Mouse (Mus musculus): ENCODE results near the gene Lemd1. TPM values are rescaled to one million over a fixed set of nuclear protein-coding genes. Genes with fewer than 3 reads are reported as not detected.
A peak's percentile ranks its signal among the peaks of the same experiment; 100 is the strongest.

Lemd1 gene
- polyA plus RNA-seq, 1 experiment from 2014 or later, result 18.0 TPM

DNA sequence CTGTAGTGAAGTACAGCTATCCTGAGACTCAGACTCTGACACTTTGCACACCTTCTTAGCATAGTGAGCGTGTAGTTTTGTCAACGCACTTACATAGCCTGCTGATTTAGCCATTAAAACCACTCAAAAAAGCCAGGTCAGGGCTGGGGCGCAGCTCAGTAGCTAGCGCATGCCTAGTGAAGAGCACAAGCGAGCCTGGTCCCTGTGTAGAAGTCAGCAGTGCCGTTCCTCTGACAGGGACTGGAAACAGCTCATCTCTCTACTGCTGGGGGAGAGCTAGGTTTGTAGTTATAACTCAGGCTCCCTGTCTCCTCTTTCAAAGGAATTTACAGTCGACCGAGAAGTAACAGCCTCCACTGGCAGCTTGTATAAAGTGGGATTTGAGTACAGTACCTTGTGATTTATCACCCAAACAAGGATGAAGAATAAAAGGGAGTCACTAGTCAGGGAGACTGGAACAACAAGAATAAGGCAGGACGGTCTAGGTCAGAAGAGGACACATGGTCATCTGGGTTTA lies 43.6 kb downstream of the Lemd1 start:
- Histone ChIP-seq H3K9ac (ENCODE audit: low read depth, low read length) (peak overlapping the region; percentile 7; the same call in 1 of the 2 replicates), H3K27me3 (ENCODE audit: control insufficient read depth, insufficient read depth, low read depth, low read length) (no peaks in the 10 kb centered on the region), H3K4me2 (ENCODE audit: low read length) (no peak overlapping the region), H3K4me1 (ENCODE audit: control insufficient read depth, insufficient read depth, low read length) (peaks cover 7% of the 10 kb centered on the region), H3K4me3 (ENCODE audit: low read depth, low read length) (no peak overlapping the region), H3K36me3 (ENCODE audit: control insufficient read depth, insufficient read depth, low read length) (no peaks in the 10 kb centered on the region), H3K9me3 (replicated peaks; ENCODE audit: control insufficient read depth, low read length, poor library complexity, severe bottlenecking) (no peaks in the 10 kb centered on the region), H3K27ac (ENCODE audit: low read length) (no peak overlapping the region)
- WGBS, result 72% methylated on average over 9 of the region's 9 CpGs
- no peak for ATAC-seq

DNA sequence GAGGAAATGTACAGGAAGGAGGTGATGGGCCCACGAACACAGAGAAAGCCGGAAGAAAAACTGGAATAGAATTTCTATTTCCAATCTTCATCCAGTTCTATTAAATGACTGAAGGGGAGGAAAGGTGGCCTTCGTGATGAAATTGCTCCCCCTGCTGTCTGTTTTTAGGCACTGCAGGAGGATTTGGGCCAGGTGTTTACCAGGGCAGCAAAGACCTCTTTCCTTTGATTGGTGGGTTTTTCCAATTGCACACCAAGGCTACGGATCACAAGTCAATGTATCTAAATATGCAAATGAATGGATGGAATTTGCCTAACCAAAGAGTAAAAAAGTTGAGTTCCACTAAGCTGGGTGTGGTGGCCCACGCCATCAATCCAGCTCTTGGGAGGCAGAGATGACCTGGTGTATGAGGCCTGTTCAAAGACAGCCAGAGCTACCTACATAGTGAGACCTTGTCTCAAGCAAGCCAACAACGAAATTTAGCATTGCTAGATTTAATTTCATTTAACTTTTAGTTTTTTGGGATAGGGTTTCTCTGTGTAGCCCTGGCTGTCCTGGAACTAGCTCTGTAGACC lies 46.4 kb downstream of the Lemd1 start:
- ATAC-seq, result peak; percentile 33; the same call in 1 of the 2 replicates
- no peak overlapping the region for H3K4me3 ChIP-seq (ENCODE audit: low read depth, low read length)
- H3K9me3 ChIP-seq (replicated peaks; ENCODE audit: control insufficient read depth, low read length, poor library complexity, severe bottlenecking), result no peaks in the 10 kb centered on the region
- no peaks in the 10 kb centered on the region for H3K27me3 ChIP-seq (ENCODE audit: control insufficient read depth, insufficient read depth, low read depth, low read length)
- no peak overlapping the region for H3K4me2 ChIP-seq (ENCODE audit: low read length)
- no peaks in the 10 kb centered on the region for H3K36me3 ChIP-seq (ENCODE audit: control insufficient read depth, insufficient read depth, low read length)
- no peak overlapping the region for H3K9ac ChIP-seq (ENCODE audit: low read depth, low read length)
- no peak overlapping the region for H3K27ac ChIP-seq (ENCODE audit: low read length)
- 0 out of 2 replicates have a peak, but pooled peaks cover 3% of the 10 kb centered on the region for H3K4me1 ChIP-seq (ENCODE audit: control insufficient read depth, insufficient read depth, low read length)
- 21% methylated on average over 6 of the region's 6 CpGs for WGBS

- no peak overlapping the region for H3K4me2 ChIP-seq (ENCODE audit: low read length)
- no peaks in the 10 kb centered on the region for H3K27me3 ChIP-seq (ENCODE audit: control insufficient read depth, insufficient read depth, low read depth, low read length)
- no peak for ATAC-seq
- 74% methylated on average over 5 of the region's 5 CpGs for WGBS
- no peak overlapping the region for H3K4me3 ChIP-seq (ENCODE audit: low read depth, low read length)
- no peaks in the 10 kb centered on the region for H3K36me3 ChIP-seq (ENCODE audit: control insufficient read depth, insufficient read depth, low read length)
- no peaks in the 10 kb centered on the region for H3K4me1 ChIP-seq (ENCODE audit: control insufficient read depth, insufficient read depth, low read length)
- no peaks in the 10 kb centered on the region for H3K9me3 ChIP-seq (replicated peaks; ENCODE audit: control insufficient read depth, low read length, poor library complexity, severe bottlenecking)
- H3K27ac ChIP-seq (ENCODE audit: low read length), result no peak overlapping the region
- no peak overlapping the region for H3K9ac ChIP-seq (ENCODE audit: low read depth, low read length)
Measured at GRCm38 (mm10) chr1:132245010-132245409, 53.8 kb downstream of the Lemd1 start.

DNA sequence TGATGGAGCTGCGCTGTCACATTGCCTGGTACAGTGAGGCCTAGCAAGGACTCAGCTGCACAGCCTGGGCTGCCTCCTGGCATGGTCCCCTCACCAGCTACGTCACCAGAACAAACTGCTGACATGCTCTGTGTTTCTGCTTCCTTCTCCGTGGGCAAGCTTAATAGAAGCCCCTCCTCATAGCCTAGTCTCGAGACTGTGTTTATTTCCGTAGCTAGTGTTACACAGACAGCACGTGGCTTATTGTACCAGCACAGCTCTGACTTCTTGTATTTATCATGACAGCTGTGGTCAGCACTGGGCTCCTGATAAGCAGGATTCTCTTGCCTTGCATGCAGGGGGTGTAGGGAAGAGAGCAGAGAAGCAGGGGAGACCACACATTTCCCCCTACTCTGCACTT lies 54.9 kb downstream of the Lemd1 start:
- Histone ChIP-seq H3K9me3 (replicated peaks; ENCODE audit: control insufficient read depth, low read length, poor library complexity, severe bottlenecking) (no peaks in the 10 kb centered on the region), H3K27me3 (ENCODE audit: control insufficient read depth, insufficient read depth, low read depth, low read length) (no peaks in the 10 kb centered on the region), H3K36me3 (ENCODE audit: control insufficient read depth, insufficient read depth, low read length) (no peaks in the 10 kb centered on the region), H3K4me1 (ENCODE audit: control insufficient read depth, insufficient read depth, low read length) (no peaks in the 10 kb centered on the region), H3K9ac (ENCODE audit: low read depth, low read length) (no peak overlapping the region), H3K27ac (ENCODE audit: low read length) (no peak overlapping the region), H3K4me2 (ENCODE audit: low read length) (no peak overlapping the region), H3K4me3 (ENCODE audit: low read depth, low read length) (no peak overlapping the region)
- no peak for ATAC-seq
- WGBS, result 73% methylated on average over 6 of the region's 6 CpGs

GRCm38 (mm10) chr1:132246641-132247040 lies 55.4 kb downstream of the Lemd1 start:
- Histone ChIP-seq H3K4me2 (ENCODE audit: low read length) (no peak overlapping the region), H3K9ac (ENCODE audit: low read depth, low read length) (no peak overlapping the region), H3K27me3 (ENCODE audit: control insufficient read depth, insufficient read depth, low read depth, low read length) (no peaks in the 10 kb centered on the region), H3K4me1 (ENCODE audit: control insufficient read depth, insufficient read depth, low read length) (no peaks in the 10 kb centered on the region), H3K27ac (ENCODE audit: low read length) (no peak overlapping the region), H3K9me3 (replicated peaks; ENCODE audit: control insufficient read depth, low read length, poor library complexity, severe bottlenecking) (no peaks in the 10 kb centered on the region), H3K36me3 (ENCODE audit: control insufficient read depth, insufficient read depth, low read length) (no peaks in the 10 kb centered on the region), H3K4me3 (ENCODE audit: low read depth, low read length) (no peak overlapping the region)
- WGBS, result 89% methylated on average over 4 of the region's 4 CpGs
- no peak for ATAC-seq

DNA sequence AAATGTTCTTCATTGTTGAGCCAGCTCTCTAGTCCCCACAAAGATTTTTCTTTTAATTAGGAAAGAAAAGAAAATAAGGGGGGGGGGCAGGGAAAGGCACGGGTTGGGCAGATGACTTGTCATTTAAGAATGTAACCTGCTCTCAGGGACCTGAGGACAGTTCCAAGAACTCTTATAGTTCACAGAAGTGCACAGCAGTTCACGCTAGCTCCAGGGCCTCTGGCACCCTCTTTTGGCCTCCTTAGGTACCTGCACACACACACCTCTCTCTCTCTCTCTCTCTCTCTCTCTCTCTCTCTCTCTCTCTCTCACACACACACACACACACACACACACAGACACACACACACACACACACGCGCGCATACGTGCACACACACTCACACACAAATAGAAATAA lies 63.2 kb downstream of the Lemd1 start:
- ATAC-seq, result no peak
- Histone ChIP-seq H3K9ac (ENCODE audit: low read depth, low read length) (no peak overlapping the region), H3K36me3 (ENCODE audit: control insufficient read depth, insufficient read depth, low read length) (no peaks in the 10 kb centered on the region), H3K27ac (ENCODE audit: low read length) (no peak overlapping the region), H3K4me1 (ENCODE audit: control insufficient read depth, insufficient read depth, low read length) (no peaks in the 10 kb centered on the region), H3K9me3 (replicated peaks; ENCODE audit: control insufficient read depth, low read length, poor library complexity, severe bottlenecking) (no peaks in the 10 kb centered on the region), H3K27me3 (ENCODE audit: control insufficient read depth, insufficient read depth, low read depth, low read length) (no peaks in the 10 kb centered on the region), H3K4me3 (ENCODE audit: low read depth, low read length) (no peak overlapping the region), H3K4me2 (ENCODE audit: low read length) (no peak overlapping the region)
- WGBS, result 83% methylated on average over 6 of the region's 6 CpGs

- Histone ChIP-seq H3K36me3 (ENCODE audit: control insufficient read depth, insufficient read depth, low read length) (no peaks in the 10 kb centered on the region), H3K4me3 (ENCODE audit: low read depth, low read length) (no peak overlapping the region), H3K4me2 (ENCODE audit: low read length) (no peak overlapping the region), H3K27ac (ENCODE audit: low read length) (no peak overlapping the region), H3K9me3 (replicated peaks; ENCODE audit: control insufficient read depth, low read length, poor library complexity, severe bottlenecking) (no peaks in the 10 kb centered on the region), H3K9ac (ENCODE audit: low read depth, low read length) (no peak overlapping the region), H3K27me3 (ENCODE audit: control insufficient read depth, insufficient read depth, low read depth, low read length) (no peaks in the 10 kb centered on the region), H3K4me1 (ENCODE audit: control insufficient read depth, insufficient read depth, low read length) (no peaks in the 10 kb centered on the region)
- 88% methylated on average over 1 of the region's 1 CpGs for WGBS
- ATAC-seq, result no peak
Measured at GRCm38 (mm10) chr1:132260331-132260730, 69.1 kb downstream of the Lemd1 start.

DNA sequence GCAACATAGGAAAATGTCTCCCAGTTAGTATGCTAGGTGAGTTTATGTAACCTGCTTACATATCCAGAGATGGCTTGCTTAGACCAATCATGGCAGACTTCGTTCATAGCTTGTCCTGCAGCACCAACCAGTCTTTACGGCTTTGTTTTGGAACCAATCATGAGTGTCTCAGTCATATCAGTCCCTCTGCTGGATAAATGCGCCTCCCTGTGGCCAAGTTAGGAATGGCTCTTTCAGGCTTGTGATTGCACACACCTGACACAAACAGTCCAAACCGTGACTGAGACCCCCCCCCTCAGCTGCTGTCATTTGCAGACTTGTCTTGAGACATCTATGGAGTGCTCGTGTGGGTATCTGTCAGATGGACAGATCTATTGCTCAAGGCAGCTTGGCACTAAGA lies 69.8 kb downstream of the Lemd1 start:
- Histone ChIP-seq H3K4me3 (ENCODE audit: low read depth, low read length) (no peak overlapping the region), H3K27me3 (ENCODE audit: control insufficient read depth, insufficient read depth, low read depth, low read length) (no peaks in the 10 kb centered on the region), H3K9ac (ENCODE audit: low read depth, low read length) (no peak overlapping the region), H3K4me1 (ENCODE audit: control insufficient read depth, insufficient read depth, low read length) (no peaks in the 10 kb centered on the region), H3K9me3 (replicated peaks; ENCODE audit: control insufficient read depth, low read length, poor library complexity, severe bottlenecking) (no peaks in the 10 kb centered on the region), H3K36me3 (ENCODE audit: control insufficient read depth, insufficient read depth, low read length) (no peaks in the 10 kb centered on the region), H3K4me2 (ENCODE audit: low read length) (no peak overlapping the region), H3K27ac (ENCODE audit: low read length) (no peak overlapping the region)
- 67% methylated on average over 5 of the region's 5 CpGs for WGBS
- no peak for ATAC-seq

GRCm38 (mm10) chr1:132263618-132264017 lies 72.4 kb downstream of the Lemd1 start:
- 69% methylated on average over 4 of the region's 4 CpGs for WGBS
- Histone ChIP-seq H3K4me2 (ENCODE audit: low read length) (no peak overlapping the region), H3K9me3 (replicated peaks; ENCODE audit: control insufficient read depth, low read length, poor library complexity, severe bottlenecking) (no peaks in the 10 kb centered on the region)

More at GRCm38 (mm10) chr1:132263618-132264017, 72.4 kb downstream of the Lemd1 start:
- Histone ChIP-seq H3K36me3 (ENCODE audit: control insufficient read depth, insufficient read depth, low read length) (no peaks in the 10 kb centered on the region), H3K27me3 (ENCODE audit: control insufficient read depth, insufficient read depth, low read depth, low read length) (no peaks in the 10 kb centered on the region), H3K27ac (ENCODE audit: low read length) (no peak overlapping the region), H3K9ac (ENCODE audit: low read depth, low read length) (no peak overlapping the region), H3K4me3 (ENCODE audit: low read depth, low read length) (no peak overlapping the region), H3K4me1 (ENCODE audit: control insufficient read depth, insufficient read depth, low read length) (no peaks in the 10 kb centered on the region)
- ATAC-seq, result no peak

All from midbrain, embryonic 16.5 days (tissue).